Mouse (Mus musculus) layer of hippocampus, postnatal 14 days (tissue): ENCODE results near the gene Golga3. TPM values are rescaled to one million over a fixed set of nuclear protein-coding genes. Genes with fewer than 3 reads are reported as not detected.

Experiments used
- DNase-seq, 2 experiments: peaks; one replicate each; pipeline ENCODE4 v3.0.0; 2021 to 2022; ENCODE audit warnings: low spot score in 2 of 2, mixed read lengths in 1 of 2
- total RNA-seq, 2 experiments: library from RNA; stranded (reverse); gene quantifications; 2 replicates each; pipeline ENCODE4 v1.2.3; 2021

Gene Golga3
- total RNA-seq, 2 experiments from 2014 or later = 44.1 to 46.2 TPM

DNA sequence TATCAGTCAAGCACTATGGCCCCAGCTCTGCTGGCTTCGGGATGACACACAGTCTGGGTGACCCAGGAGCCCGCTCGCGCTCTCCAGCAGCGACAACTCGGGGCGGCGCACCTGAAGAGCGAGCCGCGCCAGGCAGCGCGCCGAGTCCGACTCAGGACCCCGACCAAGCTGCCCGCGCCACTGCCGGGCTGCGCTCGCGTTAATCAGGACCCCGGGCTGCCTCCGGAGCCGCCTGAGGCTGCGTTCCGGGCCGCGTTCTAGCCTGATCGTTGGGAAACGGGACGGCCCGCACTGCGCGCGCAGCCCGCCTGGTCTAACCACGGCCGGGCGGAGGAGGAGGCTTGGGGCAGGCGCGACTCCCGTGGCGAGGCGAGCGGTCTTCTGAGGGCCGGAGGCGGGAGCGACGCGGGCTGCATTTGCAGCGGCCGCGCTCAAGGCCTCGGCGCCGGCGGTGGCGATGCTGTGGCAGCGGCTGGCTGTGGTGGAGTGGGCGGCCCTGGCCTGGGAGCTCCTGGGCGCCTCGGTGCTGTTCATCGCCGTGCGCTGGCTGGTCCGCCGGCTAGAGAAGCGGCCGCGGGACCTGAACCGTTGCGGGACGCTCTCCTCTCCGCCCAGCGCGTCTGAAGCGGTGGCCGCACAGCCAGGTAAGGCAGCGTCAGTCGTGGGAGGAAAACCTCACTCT lies 54.4 kb downstream of the Golga3 start, which contains the start of gene Ankle2:
Gene Ankle2 (plus strand): TSS at position 225 of the 682 bp plus-strand sequence.
- DNase-seq = peak; percentile 90 to 91

DNA sequence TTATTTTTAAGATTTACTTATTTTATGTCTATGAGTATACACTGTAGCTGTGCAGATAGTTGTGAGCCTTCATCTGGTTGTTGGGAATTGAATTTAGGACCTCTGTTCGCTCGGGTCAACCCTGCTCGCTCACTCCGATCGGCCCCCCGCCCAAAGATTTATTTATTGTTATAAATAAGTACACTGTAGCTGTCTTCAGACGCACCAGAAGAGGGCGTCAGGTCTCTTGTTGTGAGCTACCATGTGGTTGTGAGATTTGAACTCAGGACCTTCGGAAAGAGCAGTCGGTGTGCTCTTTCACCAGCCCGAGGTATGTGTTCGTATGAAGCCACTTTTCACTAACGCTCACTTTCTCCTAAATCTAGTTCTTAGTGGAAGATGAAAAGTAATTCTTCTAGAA lies 55.1 kb downstream of the Golga3 start:
- DNase-seq = no peak

DNA sequence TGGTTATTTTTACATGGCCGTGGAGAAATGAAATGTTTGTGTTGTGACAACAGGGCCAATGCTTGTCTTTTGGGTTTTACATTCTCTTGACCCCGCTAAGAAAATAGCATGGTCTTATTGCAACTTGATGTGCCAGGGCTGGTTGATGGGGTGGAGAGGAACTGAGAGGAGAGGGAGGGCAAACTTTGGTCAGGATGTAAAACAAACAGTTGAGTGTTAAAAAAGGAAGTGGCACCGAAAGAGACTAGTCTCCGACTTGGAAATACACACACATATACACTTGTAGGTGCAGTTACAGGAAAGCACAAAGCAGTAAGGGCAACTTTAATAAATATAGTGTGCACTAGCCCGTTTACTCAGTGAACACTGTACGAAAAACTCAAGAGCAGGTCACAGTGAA lies 55.8 kb downstream of the Golga3 start:
- no peak for DNase-seq

DNA sequence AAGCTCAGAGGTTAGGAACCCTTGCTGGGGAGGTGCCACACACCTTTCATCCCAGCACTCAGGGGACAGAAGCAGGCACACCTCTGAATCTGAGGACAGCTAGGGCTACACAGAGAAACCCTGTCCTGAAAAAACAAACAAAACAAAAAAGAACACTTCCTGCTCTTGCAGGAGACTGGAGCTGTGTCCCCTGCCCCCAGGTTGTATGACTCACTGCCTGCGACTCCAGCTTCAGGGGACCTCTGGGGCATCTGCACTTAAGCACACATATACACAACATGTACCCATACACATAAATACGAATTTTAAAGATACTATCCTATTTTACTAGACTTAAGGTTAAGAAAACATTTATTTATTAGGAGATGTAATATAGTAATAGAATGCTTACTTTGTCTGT lies 67.6 kb downstream of the Golga3 start:
- DNase-seq = no peak

DNA sequence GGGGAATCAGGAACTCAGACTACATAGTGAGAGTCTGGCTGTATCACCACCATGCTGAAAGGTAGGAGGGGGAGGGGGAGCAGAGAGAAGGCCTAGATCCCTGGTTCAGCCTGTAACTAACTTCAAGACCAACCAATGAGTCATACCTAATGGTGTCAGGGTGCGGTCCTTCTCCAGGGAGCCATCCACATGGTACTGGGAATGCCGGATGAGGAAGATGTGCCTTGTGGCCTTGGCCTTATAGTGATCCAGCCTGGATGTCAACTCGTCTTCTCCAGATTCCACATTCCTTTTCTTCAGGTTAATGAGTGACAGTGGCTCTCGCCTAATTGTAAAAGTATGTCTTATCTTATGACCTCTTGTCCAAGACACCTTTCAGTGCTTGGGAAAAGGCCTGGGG lies 90.4 kb downstream of the Golga3 start:
- DNase-seq = no peak

DNA sequence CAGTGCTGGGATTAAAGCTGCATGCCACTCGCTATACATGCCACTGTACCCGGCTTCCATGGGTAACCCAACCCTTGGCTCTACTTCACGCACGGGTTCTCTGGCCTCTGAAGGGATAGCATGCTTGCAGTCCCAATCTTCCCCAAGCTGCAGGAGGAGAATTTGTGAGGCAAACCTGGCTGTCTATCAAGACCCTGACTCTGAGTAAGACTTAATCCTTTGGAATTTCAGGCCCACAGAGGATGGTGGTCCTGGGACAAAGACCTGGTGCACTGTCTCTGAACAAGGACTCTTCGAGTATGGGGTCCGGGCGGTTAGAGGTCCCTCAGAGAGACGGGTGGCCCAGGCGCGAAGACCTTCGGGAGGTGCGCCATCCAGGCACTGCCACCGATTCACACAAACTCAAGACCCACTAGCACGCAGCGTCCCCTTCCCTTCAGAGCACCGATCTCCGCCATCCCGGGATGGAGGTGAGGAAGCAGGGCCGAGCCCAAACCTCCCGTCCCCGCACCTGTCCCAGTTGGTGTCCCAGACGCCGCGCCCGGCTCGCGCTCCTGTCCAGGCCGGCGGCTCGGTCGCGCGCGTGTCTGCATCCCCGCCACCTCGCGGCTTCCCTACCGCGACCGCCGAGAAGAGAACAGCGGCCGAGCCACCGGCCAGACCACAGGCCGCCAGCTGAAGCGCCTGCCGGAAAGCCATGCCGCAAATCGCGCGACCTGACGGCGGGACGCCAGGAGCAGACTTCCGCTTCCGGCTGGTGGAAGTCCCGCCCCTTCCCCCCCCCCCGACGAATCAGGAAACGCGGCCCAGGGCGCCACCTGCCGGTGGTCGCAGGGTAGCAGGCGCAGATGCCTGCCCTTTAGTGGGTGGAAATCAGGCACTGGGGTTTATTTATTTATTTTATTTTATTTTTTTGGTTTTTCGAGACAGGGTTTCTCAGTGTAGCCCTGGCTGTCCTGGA lies 92.9 kb downstream of the Golga3 start, which contains the start of gene Pgam5:
Gene Pgam5 (minus strand): TSS at position 773 of the 961 bp plus-strand sequence.
- peak; percentile 89 to 92 for DNase-seq

DNA sequence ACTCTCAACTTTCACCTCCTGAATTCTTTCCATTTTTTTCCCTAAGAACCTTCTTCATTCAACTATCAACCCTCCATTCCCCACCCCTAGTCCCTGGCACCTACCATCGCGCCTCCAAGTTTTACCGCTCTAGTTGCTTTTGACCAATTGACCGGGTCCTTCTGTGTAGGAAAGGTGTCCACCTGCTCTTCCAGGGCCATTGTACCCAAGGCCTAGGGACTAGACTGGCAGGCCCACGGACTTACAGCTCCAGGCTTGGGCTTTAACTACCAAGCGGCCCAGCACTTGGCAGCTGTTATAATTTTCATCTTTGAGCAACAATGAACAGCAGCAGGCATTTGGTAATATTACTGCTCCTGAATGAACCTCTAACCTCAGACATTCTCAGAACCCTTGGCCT lies 93.7 kb downstream of the Golga3 start:
- DNase-seq = no peak

DNA sequence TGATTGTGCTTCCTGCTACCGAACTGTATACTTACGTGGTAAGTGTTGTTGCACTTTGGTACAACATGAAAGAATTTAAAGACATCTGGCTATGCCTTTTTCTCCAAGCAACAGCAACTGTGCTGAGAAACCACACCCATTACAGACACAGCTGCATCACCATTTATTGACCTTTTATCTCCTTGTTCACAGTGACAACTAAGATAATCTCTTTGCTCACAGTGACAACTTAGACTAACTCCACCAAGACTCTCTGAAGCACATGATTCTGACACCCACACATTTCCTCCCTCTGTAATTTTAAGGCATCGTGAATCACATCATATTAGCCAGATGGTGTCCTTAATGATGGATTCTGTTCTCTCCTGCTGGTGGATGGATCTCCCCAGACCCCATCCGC lies 97.6 kb downstream of the Golga3 start:
- DNase-seq = no peak

DNA sequence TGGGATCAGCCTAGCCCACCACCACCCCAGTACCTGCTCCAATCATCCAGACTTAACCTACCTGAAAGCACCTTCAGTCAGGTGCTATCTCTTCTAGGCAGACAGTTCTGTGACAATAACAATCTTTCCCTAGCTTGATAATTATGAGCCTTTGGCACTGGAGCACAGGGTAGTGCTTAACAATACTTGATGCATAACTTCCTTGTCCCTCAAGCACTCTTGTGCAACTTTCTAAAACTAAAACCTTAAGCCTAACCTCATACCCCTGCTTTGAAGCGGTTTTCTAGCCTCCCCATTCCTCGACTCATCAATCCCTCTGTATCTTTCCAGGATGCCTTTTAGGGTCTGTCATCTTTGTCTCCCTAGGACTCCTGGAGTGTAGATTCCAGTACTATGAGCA lies 98.3 kb downstream of the Golga3 start:
- no peak for DNase-seq

Other genes starting within 250 kb of the Golga3 start
- gene Zfp932, start 180.2 kb upstream of the Golga3 start, total RNA-seq = 10 to 100 TPM; 49.6 to 57.0 TPM
- gene Gm17655, start 104.2 kb upstream of the Golga3 start, total RNA-seq = 1 to 10 TPM; 6.3 to 7.8 TPM
- gene Gm35315, start 82.3 kb upstream of the Golga3 start, total RNA-seq = under 1 TPM; 0.48 to 0.62 TPM
- 1 to 10 TPM; 2.8 to 3.7 TPM for gene Plcxd1, start 76.7 kb upstream of the Golga3 start, total RNA-seq
- gene Gtpbp6, start 68.5 kb upstream of the Golga3 start, total RNA-seq = 10 to 100 TPM; 76.3 to 84.0 TPM
- gene Zfp605, start 66.6 kb upstream of the Golga3 start, total RNA-seq = 10 to 100 TPM; 15.5 to 16.5 TPM
- gene Chfr, start 40.9 kb upstream of the Golga3 start, total RNA-seq = 10 to 100 TPM; 66.3 to 67.1 TPM
- gene Ankle2, start 54.3 kb downstream of the Golga3 start, total RNA-seq = 10 to 100 TPM; 33.2 to 33.9 TPM
- gene Pgam5, start 93.2 kb downstream of the Golga3 start, total RNA-seq = 10 to 100 TPM; 64.7 to 68.3 TPM
- 10 to 100 TPM; 11.2 to 12.0 TPM for gene Pxmp2, start 109.5 kb downstream of the Golga3 start, total RNA-seq
- gene Pole, start 109.6 kb downstream of the Golga3 start, total RNA-seq = 1 to 10 TPM; 3.4 to 3.9 TPM
- gene P2rx2, start 166.5 kb downstream of the Golga3 start, total RNA-seq = under 1 TPM; 0.46 to 0.79 TPM
- not detected for gene Lrcol1, start 168.0 kb downstream of the Golga3 start, total RNA-seq